24 mouse cellular contexts compared by ENCODE assay signal in the genomic region with DNA sequence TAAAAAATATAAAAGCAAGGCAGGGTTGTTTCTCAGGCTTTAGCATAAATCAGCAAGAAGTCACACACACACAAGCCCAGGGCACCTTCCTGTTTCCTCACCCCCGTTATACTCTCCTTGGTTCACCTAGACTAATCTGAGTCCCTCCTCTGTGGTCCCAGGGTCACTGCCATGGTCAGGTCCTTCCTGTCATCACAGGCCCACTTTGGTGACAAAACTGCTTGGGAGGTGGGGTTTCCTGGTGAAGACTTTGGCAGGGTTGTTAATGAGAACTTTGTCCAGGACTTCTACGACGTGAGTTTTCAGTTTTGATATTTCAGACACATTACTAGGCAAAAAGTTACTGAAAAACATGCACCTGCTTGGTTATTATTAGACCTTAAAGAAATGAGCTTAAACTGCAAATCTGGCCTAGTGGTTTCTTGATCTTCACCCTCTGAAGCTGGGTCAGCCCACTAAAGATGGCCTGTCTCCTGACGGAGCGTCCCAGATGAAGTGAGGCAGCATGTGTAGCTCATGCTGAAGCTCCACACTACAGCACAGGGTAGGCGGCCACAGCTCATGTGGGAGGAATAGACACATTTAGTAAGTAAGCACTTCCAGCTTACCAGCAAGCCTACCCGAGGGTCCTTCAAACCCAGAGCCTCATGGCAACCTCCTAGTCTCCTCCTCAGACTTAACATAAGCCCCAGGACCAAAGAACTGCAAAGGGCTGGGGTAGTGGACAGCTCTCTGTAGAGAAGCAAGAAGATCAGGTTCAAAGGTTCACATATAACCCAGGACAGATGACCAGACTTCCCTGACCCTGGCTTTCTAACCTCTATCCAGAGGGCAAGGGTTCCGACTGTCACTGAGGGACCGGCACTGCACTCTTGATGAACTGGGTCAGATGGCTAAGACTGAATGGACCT. TPM values are rescaled to one million over a fixed set of nuclear protein-coding genes. Genes with fewer than 3 reads are reported as not detected.
A peak's percentile ranks its signal among the peaks of the same experiment; 100 is the strongest.
DNase-seq lines count a peak whose midpoint lies in the region; ATAC-seq and TF ChIP-seq lines count a peak whose summit lies in the region.
"Had no signal": no experiment of that assay in that cellular context is flagged by ENCODE, and none has a peak within 500 bp of the region (broad histone marks: within the 10 kb centered on the region; RNA-seq: fewer than 3 reads in every experiment).

No protein-coding gene starts in this region.

- H3K9ac ChIP-seq in kidney, embryonic 15.5 days: no peak overlapping the region
- H3K9ac ChIP-seq: forebrain, postnatal 0 days; heart, embryonic 13.5 days; limb, embryonic 15.5 days had no signal

- ATAC-seq in kidney, embryonic 15.5 days (replicated peaks; ENCODE audit: low FRiP score): no peak
- ATAC-seq in megakaryocyte, adult 5-6 weeks (ENCODE audit: poor library complexity, severe bottlenecking): peak; percentile 67
- ATAC-seq: forebrain, postnatal 0 days; hindbrain, embryonic 16.5 days; intestine, embryonic 16.5 days had no signal

- TF ChIP-seq POLR2A in kidney, adult 2 months (IDR thresholded peaks at IDR 0.05; ENCODE audit: low read depth, low read length): no peak

- no peak overlapping the region for H3K4me2 ChIP-seq in kidney, embryonic 15.5 days
- H3K4me2 ChIP-seq: heart, embryonic 13.5 days; limb, embryonic 15.5 days; midbrain, embryonic 11.5 days had no signal

- no peaks in the 10 kb centered on the region for H3K27me3 ChIP-seq in kidney, adult 2 months (replicated peaks; ENCODE audit: control insufficient read depth, insufficient read depth, low read length)
- no peaks in the 10 kb centered on the region for H3K27me3 ChIP-seq in kidney, embryonic 15.5 days
- H3K27me3 ChIP-seq in hindbrain, embryonic 10.5 days (ENCODE audit: insufficient read depth, poor library complexity, severe bottlenecking): no peaks in the 10 kb centered on the region
- H3K27me3 ChIP-seq: heart, embryonic 13.5 days; limb, embryonic 15.5 days had no signal

- H3K36me3 ChIP-seq in kidney, adult 2 months (ENCODE audit: control insufficient read depth, insufficient read depth, low read length): no peaks in the 10 kb centered on the region
- no peaks in the 10 kb centered on the region for H3K36me3 ChIP-seq in kidney, embryonic 15.5 days
- no peaks in the 10 kb centered on the region for H3K36me3 ChIP-seq in hindbrain, embryonic 10.5 days
- H3K36me3 ChIP-seq: forebrain, embryonic 10.5 days; heart, embryonic 13.5 days; limb, embryonic 15.5 days had no signal

- H3K4me1 ChIP-seq in kidney, adult 2 months (ENCODE audit: control insufficient read depth, insufficient read depth, low read length): peaks cover 9% of the 10 kb centered on the region
- H3K4me1 ChIP-seq in kidney, embryonic 15.5 days: peaks cover 18% of the 10 kb centered on the region
- H3K4me1 ChIP-seq in brown adipose tissue, adult 24 weeks (ENCODE audit: control insufficient read depth, insufficient read depth, insufficient read length, low read length): peaks cover 9% of the 10 kb centered on the region; the same call in 1 of the 2 replicates
- no peaks in the 10 kb centered on the region for H3K4me1 ChIP-seq in hindbrain, embryonic 10.5 days (replicated peaks)
- H3K4me1 ChIP-seq: forebrain, embryonic 10.5 days; limb, embryonic 15.5 days had no signal

- intact Hi-C loops in left cerebral cortex, adult 2 months (cut with DNase I): no loop called here

- no peaks in the 10 kb centered on the region for H3K9me3 ChIP-seq in kidney, embryonic 15.5 days (replicated peaks)
- H3K9me3 ChIP-seq in hindbrain, embryonic 10.5 days: no peaks in the 10 kb centered on the region
- H3K9me3 ChIP-seq: forebrain, embryonic 10.5 days; heart, embryonic 13.5 days; limb, embryonic 15.5 days had no signal

- no peak overlapping the region for H3K4me3 ChIP-seq in kidney, adult 2 months (ENCODE audit: insufficient read depth, low read depth, low read length)
- H3K4me3 ChIP-seq in kidney, embryonic 15.5 days (replicated peaks): no peak overlapping the region
- H3K4me3 ChIP-seq in brown adipose tissue, adult 24 weeks (ENCODE audit: insufficient read depth, low read depth, low read length): no peak overlapping the region
- no peak overlapping the region for H3K4me3 ChIP-seq in hindbrain, embryonic 10.5 days
- H3K4me3 ChIP-seq in left cerebral cortex, adult 2 months: no peak overlapping the region
- H3K4me3 ChIP-seq: forebrain, embryonic 10.5 days; gastrocnemius, adult 2 months; heart, embryonic 13.5 days; layer of hippocampus, adult 2 months; limb, embryonic 15.5 days had no signal

- TF ChIP-seq CTCF in kidney, adult 2 months (conservative IDR thresholded peaks at IDR 0.05; ENCODE audit: insufficient read depth, insufficient read length, low read depth, low read length): no peak
- TF ChIP-seq CTCF in left cerebral cortex, adult 2 months (IDR thresholded peaks at IDR 0.05): no peak

- WGBS in kidney, adult 2 months: 52% methylated on average over 9 of the region's 9 CpGs
- 71% methylated on average over 9 of the region's 9 CpGs for WGBS in kidney, embryonic 15.5 days
- WGBS in hindbrain, embryonic 10.5 days: 82% methylated on average over 9 of the region's 9 CpGs

- H3K27ac ChIP-seq in kidney, adult 2 months (ENCODE audit: insufficient read depth, low read depth, low read length): no peak overlapping the region
- H3K27ac ChIP-seq in kidney, embryonic 15.5 days: no peak overlapping the region
- H3K27ac ChIP-seq in brown adipose tissue, adult 24 weeks (replicated peaks; ENCODE audit: low read depth, low read length): peak overlapping the region; percentile 3; the same call in 1 of the 2 replicates
- no peak overlapping the region for H3K27ac ChIP-seq in hindbrain, embryonic 10.5 days
- no peak overlapping the region for H3K27ac ChIP-seq in left cerebral cortex, adult 2 months
- H3K27ac ChIP-seq: forebrain, embryonic 10.5 days; gastrocnemius, adult 2 months; heart, embryonic 13.5 days; layer of hippocampus, adult 2 months; limb, embryonic 15.5 days; stomach, postnatal 0 days had no signal

- DNase-seq in kidney, adult 2 months: peak; percentile 48
- peak; percentile 81 for DNase-seq in 416B (ENCODE audit: low read depth)
- no peak for DNase-seq in cerebellum, postnatal 14 days
- no peak for DNase-seq in hindbrain, embryonic 10.5 days (ENCODE audit: low spot score)
- DNase-seq in left cerebral cortex, adult 2 months (ENCODE audit: extremely low spot score in 1 of 2, low spot score in 2 of 2): no peak
- DNase-seq: B cell, adult 2 months; cerebellum, adult 11 months; cerebellum, postnatal 10 days; forebrain, postnatal 0 days; gastrocnemius, adult 2 months; heart, postnatal 36 days; kidney, postnatal 10 days; lung, postnatal 10 days had no signal

RNA-seq across cellular contexts. Expression of gene Ern1, which starts 7.8 kb away (rescaled TPM):
- 12.6 and 15.1 TPM in 2 replicates for polyA plus RNA-seq in kidney, adult 2 months (2012; rRNA removed)
- 6.6 and 7.0 TPM in 2 replicates for polyA plus RNA-seq in kidney, embryonic 15.5 days (2015; fragmentation: Nextera tagmentation; extraction: Ambion mirVana)
- 3.2 and 5.0 TPM in 2 replicates for polyA plus RNA-seq in brown adipose tissue, adult 24 weeks (2012; ENCODE audit: insufficient read depth, insufficient read length, missing spikeins)
- 37.9 and 43.1 TPM in 2 replicates for total RNA-seq in megakaryocyte, adult 5-6 weeks (2015)
- total RNA-seq in megakaryocyte, adult 5-6 weeks (2017): 28.8 and 35.0 TPM in 2 replicates
- polyA plus RNA-seq in hindbrain, embryonic 10.5 days (2016; fragmentation: Nextera tagmentation; extraction: Ambion mirVana): 6.3 and 7.1 TPM in 2 replicates
- total RNA-seq in left cerebral cortex, adult 2 months (2021): 10 to 100 TPM; 10.4 to 11.3 TPM

Comparison
In these comparisons a context has a peak if more than half of its experiments do, and no peak if none do; other contexts are left out.
1. DNase-seq: peak in kidney, adult 2 months (single experiment) and 416B (single experiment); none in cerebellum, postnatal 14 days (0 of 2), hindbrain, embryonic 10.5 days (single experiment) and left cerebral cortex, adult 2 months (0 of 2).